Mouse (Mus musculus) cerebellum, postnatal 10 days (tissue): ENCODE results near the gene Nr4a3.

ENCODE experiments used
- DNase-seq, 2 experiments: peaks; one replicate each; pipeline ENCODE4 v3.0.0; 2021; ENCODE audit warnings: mixed read lengths in 2 of 2

The Nr4a3 gene

DNA sequence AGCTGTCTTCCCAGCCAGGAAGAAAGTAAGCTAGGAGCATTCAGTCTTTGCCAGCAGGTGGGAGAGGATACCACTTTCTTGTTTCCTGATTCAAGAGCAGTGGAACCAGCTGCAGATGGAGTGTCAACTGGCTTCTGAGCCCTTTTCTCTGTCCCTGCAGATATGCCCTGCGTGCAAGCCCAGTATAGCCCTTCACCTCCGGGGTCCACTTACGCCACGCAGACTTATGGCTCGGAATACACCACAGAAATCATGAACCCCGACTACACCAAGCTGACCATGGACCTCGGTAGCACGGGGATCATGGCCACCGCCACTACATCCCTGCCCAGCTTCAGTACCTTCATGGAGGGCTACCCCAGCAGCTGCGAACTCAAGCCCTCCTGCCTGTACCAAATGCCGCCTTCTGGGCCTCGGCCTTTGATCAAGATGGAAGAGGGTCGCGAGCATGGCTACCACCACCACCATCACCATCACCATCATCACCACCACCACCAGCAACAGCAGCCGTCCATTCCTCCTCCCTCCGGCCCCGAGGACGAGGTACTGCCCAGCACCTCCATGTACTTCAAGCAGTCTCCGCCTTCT lies 6.2 kb downstream of the Nr4a3 start:
- DNase-seq: no peak

DNA sequence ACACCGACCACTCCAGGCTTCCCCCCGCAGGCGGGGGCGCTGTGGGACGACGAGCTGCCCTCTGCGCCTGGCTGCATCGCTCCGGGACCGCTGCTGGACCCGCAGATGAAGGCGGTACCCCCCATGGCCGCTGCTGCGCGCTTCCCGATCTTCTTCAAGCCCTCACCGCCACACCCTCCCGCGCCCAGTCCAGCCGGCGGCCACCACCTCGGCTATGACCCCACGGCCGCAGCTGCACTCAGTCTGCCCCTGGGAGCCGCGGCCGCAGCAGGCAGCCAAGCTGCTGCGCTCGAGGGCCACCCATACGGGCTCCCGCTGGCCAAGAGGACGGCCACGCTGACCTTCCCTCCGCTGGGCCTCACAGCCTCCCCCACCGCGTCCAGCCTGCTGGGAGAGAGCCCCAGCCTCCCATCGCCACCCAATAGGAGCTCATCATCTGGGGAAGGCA lies 6.7 kb downstream of the Nr4a3 start:
- peak; percentile 21 to 35 for DNase-seq

DNA sequence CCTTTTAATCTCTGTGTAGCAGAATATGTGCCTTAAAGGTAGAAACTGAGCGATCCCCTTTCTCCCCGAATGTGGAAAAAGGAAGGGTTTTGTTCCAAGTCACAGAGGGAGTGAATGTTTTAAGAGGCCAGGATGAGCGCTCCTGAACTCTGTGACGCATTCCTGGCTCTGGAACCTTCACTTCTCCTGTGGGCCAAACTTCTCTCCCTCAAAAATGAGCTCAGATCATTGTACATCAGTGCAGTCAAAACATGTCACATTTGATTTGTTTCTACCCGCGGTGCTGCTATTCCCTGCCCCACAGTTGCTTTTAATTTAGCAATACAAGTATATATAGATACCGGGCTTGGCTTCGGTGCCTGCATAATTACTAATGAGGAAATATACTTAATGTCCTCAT lies 16.8 kb downstream of the Nr4a3 start:
- no peak for DNase-seq

DNA sequence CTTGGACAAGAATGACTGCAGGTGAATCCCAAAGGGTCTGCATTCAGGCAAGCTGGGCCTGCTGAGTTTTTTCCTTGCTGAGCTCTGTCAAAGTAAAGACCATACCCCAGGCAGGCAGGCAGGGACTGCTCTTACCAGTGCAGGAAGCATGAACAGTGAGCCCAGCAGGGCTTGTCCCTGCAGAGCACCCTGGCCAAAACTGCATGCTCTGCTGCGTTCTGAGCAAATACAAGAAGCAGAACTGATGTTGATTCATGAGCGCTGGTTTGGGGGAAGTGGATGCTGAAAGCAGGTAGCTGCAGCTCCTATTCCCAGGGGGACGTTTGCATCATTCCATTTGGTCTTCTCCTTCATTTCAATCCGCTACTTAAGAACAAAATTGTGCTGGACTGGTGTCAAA lies 19.4 kb downstream of the Nr4a3 start:
- DNase-seq: no peak

DNA sequence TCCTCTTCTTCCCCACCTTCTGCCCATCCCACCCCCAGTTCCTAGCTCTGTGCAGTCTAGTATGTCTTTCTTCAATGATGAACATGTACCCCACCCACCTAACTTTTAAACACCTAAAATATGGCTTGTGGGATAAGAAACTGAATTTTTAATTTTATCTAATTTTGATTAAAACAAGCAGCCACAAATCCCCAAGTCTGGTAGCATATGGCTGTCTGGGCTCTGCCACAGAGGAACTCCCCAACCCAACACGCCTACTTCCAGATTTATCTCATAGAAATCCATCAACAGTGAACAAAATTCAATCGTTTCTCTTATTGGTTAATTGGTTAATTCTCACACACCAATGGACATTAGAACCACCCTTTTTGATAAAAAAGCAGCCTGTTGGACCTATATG lies 21.7 kb downstream of the Nr4a3 start:
- no peak for DNase-seq

DNA sequence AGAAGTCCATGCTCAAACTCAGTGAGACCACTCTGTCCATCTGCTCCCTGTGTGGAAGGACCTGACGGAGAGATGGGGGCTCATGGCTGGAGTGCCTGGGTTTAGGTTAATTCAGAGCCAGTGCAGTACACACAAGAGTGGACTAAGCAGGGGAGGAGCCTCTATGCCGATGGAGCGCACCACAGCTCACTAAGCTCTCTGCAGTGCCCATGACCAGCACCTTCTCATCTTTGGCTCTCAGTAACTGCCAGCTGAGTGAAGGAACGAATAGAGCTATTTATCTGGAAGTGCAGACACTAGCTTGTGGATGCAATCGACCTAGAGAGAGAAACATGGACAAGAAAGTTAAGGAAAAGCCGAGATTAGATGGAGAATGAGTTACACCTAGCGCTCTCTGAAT lies 24.2 kb downstream of the Nr4a3 start:
- no peak for DNase-seq

DNA sequence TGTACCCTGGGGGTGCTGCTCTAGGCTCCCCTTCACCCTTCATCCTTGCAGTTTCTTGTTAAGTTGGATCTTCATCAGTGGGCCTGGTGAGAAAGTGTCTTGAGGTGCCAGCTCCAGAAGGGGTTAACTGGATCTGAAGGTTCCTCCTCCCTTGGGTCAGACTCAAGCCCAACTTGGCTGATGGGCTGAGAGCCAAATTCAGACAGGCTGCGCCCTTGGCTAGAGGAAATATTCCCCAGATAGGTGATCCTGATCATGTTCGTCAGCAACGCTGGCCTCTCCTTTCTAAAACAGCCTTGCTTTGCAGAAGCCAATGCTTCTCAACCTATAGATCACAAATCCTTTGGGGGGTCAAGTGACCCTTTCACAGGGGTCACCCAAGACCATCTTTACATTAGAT lies 27.1 kb downstream of the Nr4a3 start:
- peak in 1 of 2 experiments; percentile 13 for DNase-seq

DNA sequence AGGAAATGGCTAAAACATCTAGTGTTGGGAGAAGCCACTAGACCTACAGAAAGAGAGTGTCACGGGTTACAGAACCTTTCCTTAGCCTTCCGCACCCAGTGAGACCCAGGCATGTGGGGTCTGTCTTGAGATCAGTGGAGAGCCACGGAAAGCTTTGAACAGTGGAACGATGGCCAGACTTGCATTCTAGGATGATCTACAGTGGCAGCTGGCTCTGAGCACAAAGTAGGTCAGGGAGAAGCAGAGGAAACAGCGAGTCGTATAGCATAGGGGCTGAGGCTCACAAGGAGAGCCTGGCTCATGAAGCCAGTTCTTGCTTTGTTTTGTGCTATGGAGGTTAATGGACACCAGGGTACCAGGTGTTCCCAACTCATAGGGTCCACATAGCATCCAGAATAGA lies 28.4 kb downstream of the Nr4a3 start:
- DNase-seq: no peak

DNA sequence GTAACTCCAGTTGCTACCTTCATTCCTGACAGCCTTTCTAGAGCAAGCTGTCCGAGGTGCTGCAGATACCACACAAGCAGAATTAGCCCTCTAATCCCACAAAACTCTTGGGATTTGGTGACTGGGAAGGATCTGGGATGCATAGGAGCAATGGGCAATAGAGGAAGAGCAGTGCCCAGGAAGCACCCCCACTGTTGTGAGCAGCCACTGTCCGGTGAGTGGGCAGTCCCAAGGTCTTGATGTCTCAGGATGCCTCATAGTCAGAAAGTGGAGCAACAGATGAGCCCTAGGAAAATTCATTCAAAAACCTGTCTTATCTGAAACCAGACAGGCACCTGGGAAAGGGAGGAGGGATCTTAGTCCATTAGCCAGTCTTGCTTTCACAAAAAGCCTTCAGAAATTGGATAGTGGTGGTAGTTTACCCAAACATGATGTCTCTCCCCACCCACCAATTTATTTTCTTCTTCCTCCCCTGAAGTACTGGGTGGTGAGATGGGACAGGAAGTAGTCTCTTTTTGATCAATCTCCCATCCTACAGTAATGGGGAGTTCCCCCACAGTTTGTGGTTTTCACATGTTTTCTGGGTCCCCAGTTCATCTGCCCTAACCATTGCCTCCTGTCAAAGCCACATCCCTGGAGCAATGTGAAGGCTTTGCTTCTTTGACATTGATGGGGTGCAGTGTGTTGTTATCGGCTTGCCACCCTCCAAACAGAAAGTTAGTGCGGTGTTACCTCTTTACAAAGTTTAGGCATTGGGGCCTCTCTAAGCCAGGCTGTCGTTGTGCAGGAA lies 29.7 kb downstream of the Nr4a3 start:
- DNase-seq: no peak

DNA sequence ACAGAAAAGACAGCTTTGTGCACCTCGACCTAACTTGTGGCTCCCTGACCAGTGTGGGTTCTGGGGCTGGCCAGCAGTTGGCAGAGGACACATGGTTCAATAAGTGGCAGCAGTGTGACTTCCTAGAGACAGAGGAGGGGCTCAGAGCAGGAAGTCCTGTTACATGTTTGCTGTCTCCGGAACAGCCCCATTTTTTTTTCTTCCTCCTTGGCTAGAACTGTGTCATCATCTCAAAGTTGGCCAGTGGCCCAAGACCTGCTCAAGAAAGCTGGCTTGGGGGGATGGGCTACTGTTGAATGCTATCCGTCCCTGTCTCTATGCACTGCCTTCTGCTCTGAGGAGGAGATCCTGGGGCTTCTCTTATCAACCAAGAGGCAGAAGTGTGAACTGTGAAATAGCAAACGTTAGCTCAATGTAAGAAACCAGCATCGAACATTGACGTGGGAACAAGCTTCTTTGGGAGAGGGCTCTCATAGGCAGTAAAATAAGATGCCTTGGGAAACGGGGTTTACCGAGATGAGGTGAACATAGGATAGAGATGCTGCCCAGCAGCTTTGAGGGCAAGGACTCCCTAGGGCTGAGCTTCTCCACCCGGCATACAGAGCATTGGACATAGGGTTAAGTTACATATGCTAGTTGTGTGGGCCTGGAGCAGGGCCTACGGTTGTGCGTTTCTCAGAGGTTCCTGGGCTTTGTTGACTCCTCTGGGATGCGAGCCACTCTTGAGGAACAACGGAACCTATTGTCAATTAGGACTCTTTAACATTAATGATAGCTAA lies 31.9 kb downstream of the Nr4a3 start:
- DNase-seq: peak; percentile 51 to 59

DNA sequence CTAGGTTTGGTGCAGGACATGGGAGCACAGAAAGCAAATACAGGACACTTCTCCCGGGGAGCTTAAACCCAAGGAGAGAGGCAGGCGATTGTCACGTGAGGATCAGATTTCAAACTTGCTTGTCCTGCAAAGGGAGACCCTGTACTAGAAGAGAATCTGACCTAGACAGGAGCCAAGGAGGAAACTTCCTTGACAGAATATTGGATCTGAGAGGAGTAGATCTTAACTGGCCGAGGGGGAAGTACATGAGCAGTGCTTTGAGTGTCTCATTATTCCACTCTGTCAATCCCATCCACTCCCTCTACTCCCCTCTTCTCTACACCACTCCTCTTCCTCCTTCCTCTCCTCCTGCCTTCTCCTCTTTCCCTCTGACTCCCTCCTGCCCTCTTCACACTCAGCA lies 33.3 kb downstream of the Nr4a3 start:
- no peak for DNase-seq

DNA sequence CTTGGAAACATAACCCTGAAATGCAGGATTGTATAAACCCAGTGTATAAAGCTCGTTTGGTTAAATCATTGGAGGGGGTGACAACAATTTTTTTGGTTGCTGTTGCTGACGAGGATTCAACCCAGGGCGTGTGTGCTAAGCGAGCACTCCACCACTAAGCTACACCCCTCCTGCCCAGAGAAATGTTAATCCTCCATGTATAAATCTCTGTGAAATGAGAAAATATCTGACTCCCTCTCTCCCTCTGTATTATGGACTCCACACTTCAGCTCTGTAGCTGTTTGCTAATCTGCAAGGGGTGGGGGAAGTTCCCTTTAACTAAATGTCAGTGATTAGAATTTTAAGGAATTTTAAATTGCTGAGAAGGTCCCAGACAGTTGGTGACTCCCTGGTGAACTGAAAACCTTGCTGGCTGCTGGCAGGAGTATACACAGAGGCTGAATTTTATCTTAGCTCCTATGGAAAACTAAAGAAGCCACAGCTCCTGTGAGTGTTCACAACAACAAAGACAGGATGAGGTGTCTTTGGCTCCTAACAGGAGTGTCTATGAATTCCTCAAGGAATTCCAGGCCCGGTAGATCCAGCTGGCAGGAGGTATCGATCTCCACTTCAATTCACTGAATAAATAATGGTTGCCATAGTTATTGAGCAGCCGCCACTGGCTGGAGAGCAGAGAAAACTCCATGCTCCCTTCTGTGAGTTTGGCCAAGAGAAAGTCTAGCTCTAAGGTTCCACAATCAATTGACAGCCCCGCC lies 34.5 kb downstream of the Nr4a3 start:
- peak; percentile 12 to 38 for DNase-seq

DNA sequence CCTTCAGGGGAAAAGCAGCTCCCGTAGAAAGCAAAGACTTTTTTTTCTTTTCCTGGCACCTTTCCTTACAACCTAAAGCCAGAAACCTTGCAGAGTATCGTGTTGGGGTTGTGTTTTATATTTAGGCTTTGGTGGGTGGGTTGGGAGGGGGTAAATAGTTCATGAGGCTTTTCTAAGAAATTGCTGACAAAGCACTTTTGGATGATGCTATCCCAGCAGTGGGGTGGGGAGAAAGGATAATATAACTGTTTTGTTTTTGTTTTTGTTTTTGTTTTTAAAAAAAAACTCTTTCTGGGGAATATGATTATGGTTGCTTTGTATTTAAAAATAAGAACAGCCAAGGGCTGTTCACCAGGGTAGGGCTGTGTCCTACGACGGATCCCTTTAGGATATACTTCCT lies 38.5 kb downstream of the Nr4a3 start:
- no peak for DNase-seq

DNA sequence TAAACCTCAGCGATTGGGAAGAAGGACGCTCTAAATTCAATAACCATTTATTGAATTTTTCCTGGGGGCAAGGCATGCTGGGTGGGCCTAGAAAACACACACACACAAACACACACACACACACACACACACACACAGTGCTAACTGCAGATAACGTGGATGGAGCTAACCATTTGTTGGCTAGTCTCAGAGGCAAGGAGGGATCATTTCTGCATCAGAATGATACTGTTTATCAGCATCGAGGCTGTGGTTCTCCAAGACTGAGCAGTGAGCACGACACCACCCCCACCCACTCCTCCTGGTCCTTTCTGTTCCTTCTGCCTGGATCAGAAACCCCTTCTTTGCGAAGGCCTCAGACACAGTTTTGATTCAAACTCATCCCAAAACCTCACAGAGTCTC lies 41.7 kb downstream of the Nr4a3 start:
- no peak for DNase-seq

DNA sequence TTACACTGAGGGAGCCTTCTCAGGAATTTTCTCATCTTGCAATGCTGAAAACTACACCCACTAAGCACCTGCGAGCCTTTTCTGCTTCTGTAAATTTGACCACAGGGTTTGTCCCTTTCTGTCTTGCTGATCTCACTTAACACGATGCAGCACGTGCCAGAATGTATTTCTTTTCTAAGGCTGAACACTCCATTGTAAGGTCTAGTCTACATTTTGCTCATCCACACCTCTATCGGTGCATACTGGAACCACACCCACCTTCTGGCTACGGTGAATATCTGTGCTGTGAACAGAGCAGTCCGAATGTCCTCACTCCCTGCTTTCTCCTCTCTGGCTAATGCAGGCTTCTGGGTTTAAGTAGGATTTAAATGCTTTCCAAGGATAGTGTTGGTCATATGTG lies 42.5 kb downstream of the Nr4a3 start:
- no peak for DNase-seq

DNA sequence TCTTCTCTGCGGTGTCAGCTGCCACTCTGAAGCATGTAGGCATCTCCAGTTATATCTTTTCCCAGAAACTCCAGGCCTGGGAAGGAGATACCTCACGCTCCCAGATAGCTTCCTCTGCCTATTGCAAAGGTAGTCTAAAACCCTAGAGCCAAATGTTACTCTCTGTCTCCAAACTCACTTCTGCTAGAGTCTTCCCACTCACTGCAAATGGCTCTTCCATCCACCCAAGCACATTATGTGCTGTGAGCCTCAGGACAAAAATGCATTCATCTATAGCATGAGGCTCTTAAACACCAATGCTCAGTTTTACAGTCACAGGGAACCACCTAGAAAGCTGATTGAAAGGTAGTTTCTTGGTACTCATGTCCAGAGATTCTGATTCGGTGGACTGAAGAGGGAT lies 48.3 kb downstream of the Nr4a3 start:
- DNase-seq: no peak

DNA sequence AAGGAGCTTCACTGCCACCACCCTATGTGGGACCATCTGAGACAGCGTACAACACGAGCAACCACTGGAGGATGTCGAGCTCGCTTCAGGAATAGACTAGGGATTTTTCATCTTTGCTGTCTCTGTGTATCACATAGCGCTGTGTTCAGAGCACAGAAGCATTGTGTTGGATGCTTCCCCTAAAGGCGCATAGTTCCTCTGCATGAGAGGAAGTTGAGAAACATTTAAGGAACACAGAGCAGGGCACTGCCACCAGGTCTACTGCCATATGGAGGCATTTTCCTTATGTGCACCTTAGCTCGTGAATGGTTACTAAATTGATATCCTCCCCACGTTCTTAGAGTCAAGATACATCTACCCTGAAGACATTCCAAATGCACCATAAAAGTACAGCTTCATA lies 55.3 kb downstream of the Nr4a3 start:
- DNase-seq: no peak

DNA sequence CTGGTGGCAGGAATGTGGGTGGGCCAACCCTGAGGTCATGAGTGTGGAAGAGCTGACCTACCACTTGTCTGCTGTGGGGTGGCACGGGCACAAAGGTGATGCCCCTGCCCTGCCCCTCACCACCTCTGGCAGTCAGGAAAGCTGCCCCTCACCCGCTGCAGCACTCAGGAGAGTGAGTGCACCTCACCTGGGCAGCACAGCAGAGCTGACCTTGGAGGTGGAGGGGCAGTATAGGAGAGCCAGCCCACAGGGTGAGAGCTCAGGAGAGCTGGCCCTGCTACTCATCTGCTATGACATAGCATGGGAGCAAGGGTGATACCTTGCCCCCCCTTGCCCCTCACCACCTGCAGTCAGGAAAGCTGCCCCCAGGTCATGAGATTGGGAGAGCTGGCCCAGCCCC lies 57.0 kb downstream of the Nr4a3 start:
- DNase-seq: no peak

DNA sequence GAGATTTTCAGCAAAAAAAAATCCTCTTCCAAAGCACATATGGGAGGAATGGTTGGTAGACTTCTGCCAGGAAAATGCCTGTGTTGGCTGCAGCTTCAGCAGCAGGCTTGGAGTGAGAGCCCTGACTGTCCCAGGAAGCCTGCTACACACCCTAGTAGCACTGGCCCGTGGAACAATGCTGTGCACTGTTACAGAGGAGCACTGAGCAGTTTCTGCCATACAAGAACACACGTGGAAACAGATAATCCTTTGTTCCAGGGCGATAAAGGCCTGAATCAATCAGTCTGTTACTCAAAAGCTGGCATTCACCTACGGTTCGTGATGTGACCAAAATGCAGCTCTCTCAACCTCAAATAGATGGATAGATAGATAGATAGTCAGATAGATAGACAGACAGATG lies 60.4 kb downstream of the Nr4a3 start:
- DNase-seq: peak in 1 of 2 experiments; percentile 11

DNA sequence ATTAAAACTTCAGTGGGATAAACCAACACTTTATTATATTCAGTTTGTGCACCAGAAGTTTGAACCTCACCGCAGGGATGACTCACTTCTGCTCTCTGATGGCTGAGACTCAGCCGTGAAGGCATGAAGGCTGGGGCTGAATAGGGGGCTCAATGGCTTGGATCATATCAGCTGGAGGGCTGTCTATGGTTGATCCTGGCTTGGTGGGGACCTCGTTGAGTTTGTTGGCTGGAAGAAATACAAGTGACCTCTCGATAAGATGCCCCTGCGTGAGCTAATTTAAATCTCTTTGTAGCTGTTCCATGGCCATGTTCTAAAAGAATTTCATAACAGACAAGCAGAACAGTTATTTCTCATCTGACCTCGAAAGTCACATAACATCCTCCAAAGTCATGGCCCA lies 62.1 kb downstream of the Nr4a3 start:
- DNase-seq: no peak

DNA sequence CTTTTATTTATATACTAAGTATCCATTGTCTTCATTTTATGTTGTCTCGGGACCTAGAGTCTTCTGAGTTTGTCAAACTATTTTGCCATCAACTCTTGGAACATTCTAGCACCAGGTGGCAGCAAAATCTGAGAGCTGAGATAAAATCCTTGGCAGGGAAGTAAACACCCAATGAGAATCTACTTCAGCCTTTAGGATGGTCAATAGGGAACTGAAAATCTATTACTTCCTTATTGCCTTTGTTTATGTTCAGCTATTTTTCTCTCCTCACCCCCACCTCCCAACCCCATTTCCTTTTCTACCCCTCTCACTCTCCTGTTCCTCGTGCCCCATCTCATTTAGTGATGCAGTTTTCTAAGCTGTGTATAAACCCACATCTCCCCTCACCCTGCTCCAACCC lies 63.6 kb downstream of the Nr4a3 start:
- no peak for DNase-seq

DNA sequence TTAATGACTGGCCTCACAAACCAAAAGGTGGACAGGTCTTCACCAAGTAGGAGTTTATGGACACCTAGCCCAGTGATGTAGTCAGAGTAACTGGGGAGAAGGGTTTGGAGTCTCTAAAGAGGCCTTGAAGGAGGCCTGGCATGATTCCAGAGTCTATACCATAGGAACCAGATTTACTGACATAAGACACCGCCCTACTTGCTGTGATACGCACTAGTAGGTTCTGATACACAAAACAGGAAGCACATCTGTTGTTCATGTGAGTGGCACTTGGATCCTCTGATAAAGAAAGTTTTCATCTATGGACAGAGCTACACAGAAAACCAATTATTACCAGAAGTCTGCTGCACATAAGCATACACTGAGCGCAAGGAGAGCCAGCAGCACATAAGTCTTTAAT lies 65.4 kb downstream of the Nr4a3 start:
- no peak for DNase-seq

DNA sequence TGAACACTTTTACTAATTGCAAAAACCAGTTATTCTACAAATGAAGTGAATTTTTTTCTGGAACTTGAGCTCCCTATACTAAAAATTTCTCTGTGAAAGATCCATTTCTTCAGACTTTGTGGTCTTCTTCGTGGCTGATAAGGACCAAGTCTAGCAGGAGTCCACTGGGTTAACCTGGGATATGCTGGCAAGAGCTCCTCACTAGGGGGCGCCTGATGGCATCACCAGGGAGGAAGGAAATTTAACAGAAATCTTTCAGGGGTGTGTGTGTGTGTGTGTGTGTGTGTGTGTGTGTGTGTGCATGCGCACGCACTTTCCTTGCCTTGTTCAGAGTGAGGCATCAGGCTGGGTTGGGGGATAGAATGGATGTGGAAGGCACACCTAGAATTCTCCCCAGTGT lies 71.2 kb downstream of the Nr4a3 start:
- peak; percentile 21 to 36 for DNase-seq
